Mouse (Mus musculus): Measurements from ENCODE around the gene Tbc1d4.
"Not testable (repeated sequence)": the region's sequence is repeated elsewhere in the genome, so short reads cannot be mapped to it uniquely, and the experiment has no call there.

Tbc1d4 gene

DNA sequence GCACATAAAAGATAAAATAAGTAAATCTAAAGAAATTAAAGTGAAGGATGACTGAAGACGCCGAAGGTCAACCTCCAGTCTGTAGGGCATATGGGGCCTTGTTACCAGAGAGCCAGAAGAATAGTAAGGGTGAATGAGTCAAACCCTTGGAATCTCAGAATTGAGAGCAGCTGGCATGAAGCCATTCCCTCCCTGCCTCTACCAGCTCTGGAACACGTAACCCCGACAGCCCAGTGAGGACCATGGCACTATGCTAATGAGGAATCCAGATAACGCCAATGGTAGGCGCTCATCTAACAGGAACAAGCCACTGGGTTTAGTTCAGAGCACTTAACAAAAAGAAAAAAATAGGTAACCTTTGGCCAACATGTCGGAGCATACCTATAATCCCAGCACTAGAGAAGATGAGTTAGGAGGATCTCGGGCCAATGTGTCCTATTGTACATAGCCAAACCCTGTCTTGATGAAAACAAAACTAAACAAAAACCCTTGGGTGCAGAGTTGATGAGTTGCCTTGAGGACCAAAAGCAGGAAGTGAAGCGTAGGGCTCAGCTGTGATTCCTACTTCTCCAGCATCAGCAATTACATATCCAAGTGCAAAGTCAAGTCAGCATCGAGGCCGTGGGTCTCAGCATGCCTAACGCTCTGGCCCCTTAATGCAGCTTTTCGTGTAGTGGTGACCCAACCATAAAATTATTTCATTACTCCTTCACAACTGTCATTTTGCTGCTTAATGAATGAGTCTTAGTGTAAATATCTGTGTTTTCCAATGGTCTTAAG lies 13.5 kb downstream of the Tbc1d4 start:
- DNase-seq (ENCODE audit: low read depth) = peak; percentile 43

DNA sequence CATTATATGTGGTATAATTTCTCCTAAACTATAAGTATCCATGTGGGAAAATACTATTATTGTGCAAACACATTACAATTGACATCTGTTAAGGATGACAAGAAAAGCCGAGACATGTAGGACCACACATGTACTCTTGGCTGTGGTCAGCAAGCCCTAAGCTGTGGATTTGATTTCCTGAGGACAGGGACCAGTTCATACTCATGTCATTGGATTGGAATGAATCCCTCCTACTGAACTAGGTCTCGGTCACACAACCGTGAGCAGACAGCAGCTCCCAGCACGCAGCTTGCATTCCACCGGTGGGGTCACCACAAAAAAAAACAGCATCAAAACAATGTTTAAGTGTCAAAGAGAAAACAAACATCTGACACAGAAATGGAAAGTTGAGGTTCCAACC lies 15.0 kb downstream of the Tbc1d4 start:
- DNase-seq (ENCODE audit: low read depth) = no peak

DNA sequence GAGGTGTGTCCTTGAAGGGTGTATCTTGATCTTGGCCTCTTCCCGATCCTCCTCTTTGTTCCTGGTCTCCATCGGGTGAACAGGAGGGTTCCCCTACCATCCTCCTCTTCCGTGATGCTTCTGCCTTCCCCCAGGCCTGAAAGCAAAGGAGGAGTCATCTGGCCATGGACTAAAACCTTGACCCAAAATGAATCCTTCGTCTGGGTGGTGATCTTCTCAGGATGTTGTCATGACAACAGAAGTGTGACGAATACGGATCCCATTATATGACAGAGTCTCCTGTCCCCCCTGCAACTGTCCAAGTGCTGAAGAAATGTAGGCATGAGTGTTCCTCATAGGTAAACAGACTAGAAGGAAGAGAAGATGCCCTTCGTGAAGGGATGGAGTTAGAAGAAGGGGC lies 15.7 kb downstream of the Tbc1d4 start:
- DNase-seq (ENCODE audit: low read depth) = no peak

DNA sequence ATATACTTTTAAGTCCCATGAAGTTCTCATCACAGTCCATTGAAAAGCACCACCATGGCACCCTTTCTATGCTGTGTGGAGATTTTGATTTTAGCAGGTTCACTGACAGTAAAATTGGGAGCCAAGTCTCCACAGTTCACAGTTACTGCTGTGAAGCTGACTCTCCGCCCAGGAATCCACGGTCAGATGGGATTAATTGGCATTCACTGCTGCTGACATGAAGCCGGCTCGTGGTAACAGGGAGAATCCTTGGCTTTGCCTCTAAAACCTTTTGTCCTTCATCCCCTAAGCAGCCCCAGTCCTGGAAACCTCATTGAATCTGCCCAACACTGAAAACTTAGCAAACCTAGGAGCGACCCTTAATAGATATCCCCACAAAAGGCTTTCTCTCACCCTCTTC lies 17.9 kb downstream of the Tbc1d4 start:
- DNase-seq (ENCODE audit: low read depth) = peak; percentile 31

DNA sequence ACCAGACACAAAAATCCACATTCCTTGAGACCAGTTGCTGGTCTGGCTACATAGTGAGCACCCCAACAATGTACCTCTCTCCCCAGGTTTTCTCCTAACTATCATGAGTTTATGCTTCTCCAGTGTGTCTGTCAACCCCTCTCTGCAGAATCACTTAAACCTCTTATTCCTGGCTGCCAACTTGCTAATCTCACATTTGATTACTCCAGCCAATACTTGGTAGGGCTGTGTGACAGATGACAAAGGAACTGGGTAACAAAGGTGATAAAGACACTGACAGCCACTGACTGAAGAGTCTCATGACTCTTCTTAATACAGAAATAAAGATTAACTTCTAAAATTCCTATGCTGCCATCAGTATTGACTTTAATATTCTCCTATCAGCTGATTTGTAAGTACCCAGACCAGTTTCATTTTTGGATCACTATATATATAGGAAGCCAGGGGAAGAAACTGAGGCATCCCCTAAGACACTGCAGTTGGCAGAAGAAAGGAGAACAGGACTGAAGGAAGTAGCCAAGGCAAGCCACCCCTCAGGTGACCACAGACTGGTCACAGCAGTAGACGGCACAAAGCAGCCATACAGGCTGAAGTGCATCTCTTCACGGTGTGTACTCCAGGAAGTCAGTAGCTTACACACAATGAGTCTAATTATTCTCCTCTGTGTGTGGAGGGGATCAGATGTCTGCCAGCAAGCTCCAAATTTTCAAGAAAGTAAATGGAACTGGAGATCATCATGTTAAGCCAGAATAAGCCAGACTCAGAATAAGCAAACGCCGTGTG lies 20.6 kb downstream of the Tbc1d4 start:
- not testable (repeated sequence) for DNase-seq (ENCODE audit: low read depth)

DNA sequence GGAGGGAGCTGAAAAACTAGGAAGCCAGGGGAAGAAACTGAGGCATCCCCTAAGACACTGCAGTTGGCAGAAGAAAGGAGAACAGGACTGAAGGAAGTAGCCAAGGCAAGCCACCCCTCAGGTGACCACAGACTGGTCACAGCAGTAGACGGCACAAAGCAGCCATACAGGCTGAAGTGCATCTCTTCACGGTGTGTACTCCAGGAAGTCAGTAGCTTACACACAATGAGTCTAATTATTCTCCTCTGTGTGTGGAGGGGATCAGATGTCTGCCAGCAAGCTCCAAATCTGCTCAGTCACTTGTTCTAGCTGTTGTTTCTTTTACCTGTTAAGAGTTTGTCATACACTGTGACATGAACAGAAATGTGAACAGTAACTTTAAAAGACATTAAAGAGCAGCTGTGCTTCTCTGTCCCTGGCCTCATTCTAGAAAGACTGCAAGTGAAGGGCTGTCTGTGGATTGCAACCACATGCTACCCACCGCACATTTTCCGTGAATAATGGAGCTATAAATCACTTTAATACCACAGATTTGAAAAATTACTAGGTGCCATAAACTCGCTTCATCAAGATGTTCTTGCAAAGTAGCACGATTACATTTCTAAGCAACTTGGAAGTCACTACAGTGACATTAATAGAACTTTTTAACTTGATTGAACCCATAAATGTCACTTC lies 21.5 kb downstream of the Tbc1d4 start:
- not testable (repeated sequence) for DNase-seq (ENCODE audit: low read depth)

DNA sequence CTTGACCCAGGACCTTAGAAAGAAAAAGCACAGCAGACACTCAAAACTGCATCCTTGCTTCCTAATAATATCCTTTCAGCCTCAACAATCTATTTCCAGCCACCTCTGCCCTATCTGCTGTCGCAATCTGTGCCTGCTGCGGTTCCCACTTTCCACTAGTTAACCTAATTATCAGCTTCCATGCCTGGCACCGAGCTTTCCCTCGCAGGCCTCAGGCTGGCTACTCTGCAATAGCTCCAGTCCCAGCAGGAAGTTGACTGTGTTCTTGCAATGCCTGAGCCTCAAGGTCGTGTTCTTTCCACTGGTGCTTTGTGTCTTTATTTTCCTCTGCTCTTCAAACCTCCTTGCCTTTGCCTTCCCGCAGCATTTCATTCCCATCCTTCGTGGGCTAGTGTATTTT lies 22.9 kb downstream of the Tbc1d4 start:
- DNase-seq (ENCODE audit: low read depth) = no peak

DNA sequence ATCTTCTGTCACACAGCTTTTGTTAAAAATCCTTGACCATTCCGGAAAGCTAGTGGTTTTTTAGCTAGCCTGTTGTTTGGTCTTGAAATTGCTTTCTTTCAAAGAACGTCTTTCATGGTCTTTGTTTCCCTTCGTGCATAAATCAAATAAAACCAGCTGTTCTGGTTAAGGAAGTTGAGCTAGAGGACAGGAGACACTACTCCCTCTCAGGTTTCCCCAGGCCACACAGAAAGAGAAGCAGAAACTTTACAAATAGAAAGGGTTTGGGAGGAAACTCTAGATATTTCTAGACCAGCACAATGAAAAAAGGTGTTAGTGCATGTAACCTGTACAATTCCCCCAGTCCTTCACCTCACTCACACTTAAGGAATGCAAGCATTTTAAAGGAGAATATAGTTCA lies 33.3 kb downstream of the Tbc1d4 start:
- DNase-seq (ENCODE audit: low read depth) = no peak

DNA sequence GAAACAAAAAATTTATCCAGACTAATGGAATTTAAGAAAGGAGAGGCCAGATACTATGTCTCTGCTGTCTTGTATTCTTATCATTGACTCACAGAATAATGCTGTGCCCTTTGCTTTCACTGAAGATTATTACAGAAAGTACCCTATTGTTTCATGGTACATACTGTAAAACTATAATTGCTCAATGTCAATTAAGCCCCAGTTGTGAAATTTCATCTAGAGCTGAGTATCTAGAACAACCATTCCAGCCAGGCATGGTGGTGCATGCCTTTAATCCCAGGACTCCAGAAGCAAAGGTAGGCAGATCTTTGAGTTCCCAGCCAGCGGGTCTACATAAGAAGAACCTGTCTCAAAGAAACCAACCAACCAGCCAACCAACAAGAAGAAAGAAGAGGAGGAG lies 34.5 kb downstream of the Tbc1d4 start:
- DNase-seq (ENCODE audit: low read depth) = no peak

DNA sequence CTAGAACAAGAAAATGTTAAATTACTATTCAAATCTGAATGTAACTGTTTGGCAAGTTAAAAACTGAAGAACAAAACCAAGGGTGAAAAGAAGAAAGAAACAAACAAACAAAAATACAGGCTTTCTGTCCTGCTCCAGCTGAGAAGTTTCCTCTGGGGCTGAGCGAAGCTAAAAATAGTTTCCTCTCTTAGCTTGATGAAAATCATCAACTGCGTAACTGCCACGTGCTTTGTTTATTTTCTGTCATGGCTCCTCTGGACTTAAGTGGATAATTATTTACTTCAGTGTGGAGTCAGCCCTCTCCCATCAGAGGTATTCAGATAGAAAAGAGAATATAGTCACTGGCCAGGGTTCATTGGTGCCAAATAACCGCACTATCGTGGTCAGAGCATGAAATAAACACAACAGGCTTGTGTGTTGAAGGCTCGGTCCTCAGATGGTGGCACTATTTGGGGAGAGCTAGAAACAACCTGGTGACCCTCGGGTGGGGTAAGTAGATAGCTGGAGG lies 35.8 kb downstream of the Tbc1d4 start:
- no peak for DNase-seq (ENCODE audit: low read depth)

DNA sequence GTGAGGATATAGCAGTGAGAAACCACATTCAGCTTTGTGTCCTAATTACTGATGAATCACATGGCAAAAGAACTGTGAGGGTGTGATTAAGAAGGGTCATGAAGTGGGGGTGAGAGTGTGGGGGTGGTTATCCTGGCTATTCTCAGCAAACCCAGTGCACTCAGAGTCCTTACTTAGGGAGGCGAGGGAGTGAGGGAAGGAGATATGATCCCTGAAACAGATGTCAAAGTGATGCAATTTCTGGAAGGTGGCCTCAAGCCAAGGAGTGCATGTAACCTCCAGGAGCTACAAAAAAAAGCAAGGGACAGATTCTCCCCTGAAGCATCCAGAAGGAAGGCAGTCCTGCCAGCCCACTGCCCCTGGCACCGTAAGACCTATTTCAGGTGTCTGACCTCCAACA lies 40.2 kb downstream of the Tbc1d4 start:
- DNase-seq (ENCODE audit: low read depth) = peak; percentile 66

DNA sequence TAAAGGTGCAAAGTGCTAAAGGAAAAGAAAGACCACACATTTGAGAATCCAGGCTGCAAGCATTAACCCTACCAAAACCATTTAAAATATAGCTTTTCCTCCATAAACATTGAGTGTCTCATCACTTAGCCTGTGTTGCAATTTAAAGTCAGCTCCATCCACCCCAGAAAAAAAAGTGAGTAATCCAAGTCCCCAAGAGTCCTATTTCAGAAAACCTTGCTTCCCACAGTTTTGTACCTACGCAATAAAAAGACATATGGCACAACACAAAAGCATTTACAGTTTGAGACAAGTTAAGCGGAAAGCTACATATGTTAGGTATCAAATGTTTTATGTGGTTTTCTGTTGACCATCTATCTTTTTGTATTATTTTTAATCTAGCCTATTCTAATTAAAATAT lies 42.3 kb downstream of the Tbc1d4 start:
- no peak for DNase-seq (ENCODE audit: low read depth)

DNA sequence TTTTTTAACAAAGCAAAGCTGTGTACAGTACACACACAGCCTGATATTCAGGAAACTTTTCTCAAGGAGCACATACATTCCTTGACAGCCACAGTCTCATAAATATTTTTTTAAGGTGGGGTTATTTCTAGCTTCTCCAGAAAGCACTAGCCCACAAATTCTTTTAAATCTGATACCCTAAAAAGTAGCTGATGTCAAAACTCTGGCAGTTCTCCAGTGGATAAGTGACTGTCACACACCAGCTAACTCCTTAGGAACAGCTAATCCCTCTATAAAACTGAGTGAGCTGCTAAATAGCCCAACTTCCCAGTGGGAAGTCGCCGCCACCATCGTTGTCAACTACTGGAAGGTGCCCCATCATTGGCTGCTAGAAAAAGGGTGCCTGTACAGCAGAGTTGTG lies 43.3 kb downstream of the Tbc1d4 start:
- DNase-seq (ENCODE audit: low read depth) = no peak

DNA sequence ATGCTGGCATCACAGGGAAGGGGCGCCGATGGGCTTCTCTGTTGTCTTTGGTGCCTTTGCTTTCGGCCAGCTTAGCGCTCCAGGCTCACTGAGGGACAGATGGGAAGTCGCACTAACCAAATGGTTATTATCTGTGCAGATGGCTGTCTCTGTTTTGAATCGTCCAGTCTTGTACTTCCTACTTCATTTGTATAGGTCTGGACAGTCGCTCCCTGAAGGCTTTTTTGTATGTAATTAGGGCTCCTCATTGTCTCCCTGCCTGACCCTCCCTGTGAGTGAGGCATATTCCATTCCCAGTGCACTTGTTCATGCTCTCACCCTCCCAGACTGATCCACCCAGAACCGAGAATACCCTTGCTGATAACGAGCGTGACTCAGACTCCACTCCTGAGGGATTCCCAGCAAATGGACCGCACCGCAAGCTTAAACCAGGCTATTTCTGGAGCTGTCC lies 47.7 kb downstream of the Tbc1d4 start:
- DNase-seq (ENCODE audit: low read depth) = peak; percentile 17

DNA sequence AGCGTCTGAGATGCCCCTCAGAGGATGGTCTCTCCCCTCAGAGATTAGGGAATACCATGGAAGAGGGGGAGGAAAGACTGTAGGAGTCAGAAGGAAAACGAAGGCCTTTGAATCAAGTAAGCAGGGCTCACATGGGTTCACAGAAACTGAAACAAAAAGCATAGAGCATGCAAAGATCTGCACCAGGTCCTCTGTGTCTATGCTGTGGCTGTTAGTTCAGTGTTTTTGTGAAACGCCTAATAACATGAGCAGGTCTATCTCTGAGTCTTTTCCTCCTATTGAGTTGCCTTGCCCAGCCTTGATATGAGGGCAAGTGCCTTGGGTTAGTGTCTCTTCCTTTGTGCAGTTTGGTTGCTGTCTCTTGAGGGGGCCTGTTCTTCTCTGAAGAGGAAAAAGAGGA lies 49.5 kb downstream of the Tbc1d4 start:
- DNase-seq (ENCODE audit: low read depth) = no peak

DNA sequence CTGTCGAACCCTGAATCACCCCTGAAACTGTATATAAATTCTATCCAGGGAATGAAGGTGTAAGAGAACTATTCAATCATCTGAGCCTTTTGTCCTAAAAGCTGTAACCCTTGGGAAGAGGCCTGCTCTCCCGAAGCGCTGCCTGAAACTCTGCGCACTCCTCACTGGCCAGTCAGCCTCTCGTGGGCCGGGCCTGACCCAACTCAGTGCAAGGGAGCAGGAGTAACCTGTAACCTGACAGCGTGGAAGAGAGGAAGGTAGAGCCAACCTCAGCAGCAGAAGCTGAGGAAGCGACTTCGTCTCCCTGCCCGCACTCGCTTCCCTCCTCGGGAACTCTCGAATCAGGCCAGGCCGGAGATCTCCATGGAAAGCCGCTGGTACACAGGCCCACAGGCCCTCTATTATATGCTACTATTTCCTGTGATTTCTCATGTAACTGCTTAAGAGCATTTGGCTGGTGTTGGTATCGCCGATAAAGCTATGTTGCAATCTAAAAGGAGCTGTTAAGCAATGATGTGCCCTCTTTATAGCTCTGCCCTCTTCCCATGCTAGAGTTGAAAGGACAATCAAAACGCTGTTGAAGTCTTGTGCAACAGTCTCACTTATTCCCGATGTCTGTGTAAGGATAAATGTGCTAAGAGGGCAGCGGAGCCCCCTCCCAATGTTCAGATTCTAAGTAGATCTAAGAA lies 60.0 kb downstream of the Tbc1d4 start:
- no peak for DNase-seq (ENCODE audit: low read depth)

DNA sequence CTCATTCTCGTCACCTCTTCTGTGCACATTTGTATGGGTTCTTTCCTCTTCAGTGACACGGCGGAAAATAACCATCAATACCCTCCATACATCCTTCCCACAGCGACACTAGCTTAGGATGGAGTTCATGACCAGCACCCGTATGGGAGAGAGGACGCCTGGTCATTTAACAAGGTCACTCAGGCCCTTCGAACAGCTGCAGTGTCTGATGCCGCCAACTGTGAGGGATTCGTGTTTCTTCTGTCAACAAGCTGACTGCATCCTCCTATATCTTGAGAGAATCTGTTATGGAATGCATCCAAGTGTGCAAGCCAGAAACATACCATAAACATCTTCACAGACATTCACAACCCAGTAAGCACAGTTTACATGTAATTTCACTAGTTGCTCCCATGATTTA lies 67.1 kb downstream of the Tbc1d4 start:
- DNase-seq (ENCODE audit: low read depth) = no peak

DNA sequence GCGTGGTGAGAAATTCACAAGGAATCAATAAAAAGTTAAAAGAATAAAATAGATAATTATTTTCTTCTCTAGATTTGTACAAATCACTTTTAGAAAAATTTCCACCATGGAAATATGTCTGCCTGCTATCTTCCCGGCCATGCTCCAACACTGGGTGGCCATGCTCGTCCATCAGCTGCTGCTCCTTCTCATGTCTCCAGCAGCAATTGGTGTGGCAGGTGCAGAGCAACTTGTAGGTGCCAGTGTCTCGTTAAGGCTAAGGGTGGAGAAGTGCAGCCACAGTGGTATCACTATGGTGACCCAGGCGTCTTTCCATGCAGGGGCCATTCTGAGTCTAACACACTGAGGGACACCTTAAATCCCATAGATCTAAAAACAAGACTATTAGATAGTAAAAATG lies 67.8 kb downstream of the Tbc1d4 start:
- no peak for DNase-seq (ENCODE audit: low read depth)

DNA sequence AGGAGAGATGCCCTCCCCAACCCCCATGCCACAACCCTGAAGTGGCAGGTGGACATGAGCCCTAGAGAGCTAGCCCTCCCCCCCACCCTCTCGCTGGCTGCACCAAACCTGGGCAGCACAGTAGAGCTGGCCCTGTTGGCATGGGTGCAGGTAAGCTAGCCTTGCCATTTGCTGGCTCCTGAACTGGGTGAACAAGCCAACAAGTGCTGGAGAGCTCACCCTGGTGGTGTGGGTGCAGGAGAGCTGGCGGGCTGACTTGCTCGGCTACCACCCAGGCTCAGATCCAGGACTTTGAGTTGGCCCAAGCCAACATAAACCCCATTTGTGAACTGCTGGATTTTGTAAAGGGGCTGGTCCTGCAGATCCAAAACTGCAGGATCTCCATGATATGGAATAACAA lies 68.5 kb downstream of the Tbc1d4 start:
- no peak for DNase-seq (ENCODE audit: low read depth)

DNA sequence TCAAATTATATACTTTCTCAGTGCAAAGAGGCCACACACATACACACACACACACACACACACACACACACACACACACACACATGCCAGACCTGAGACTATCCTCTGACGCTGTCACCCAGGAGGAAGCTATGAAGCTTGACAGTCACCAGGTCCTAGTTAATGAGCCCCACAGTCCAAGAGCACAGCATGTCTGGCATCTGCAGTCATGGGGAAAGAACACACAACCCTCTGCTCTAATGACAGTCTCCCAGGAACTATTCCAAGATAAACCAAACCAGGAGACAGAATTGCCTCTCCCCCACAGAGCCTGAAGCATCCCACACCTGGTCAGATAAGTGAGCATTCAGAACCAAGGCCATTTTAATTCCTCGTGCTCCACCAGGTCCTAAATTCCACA lies 71.1 kb downstream of the Tbc1d4 start:
- no peak for DNase-seq (ENCODE audit: low read depth)

DNA sequence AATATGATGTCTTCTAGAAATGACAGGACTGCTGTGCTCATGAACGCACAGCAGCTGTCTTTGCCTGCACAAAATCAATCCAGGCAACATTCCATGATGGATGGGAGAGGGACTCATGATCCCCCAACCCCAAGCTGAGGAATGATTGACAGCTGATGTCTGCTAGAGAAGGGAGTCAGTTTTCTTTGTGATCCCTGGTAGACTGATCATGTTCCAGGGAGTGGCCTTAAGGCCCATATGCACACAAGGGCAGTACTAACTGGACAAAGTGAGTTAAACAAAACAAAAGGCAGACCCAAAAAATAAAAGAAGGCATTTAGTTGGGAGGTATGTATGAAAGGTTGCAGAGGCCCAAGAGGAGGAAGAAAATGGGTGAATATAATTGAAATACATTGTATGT lies 71.6 kb downstream of the Tbc1d4 start:
- DNase-seq (ENCODE audit: low read depth) = no peak

DNA sequence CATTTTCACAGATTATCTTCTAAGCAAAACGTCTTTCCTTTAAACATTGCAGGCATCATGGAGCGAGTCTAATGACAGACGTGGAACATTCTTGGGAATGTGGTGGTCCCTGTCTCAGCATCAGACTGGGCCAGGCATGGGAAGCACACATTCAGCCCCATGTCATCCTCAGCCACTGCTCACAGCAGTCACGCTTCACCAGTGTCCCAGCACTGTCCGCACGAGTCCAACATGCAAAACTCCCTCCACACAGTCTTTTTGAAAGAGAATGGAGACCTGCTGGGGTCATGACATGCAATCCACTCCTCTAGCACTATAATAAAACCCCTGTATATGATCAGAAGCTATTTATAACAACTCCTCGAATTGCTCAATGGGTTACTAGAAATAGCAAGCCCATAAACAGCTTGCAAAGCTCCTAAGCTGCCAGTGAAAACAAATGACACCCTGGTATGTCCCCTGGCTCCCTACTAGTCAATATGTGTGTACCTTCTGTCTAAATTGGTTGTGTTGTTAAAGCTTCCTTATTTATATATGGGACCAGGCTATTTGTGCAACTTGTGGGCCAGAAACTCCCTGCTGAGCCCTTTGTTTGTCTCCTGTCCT lies 76.8 kb downstream of the Tbc1d4 start:
- DNase-seq (ENCODE audit: low read depth) = no peak

Measured in NIH3T3 (cell line).